Mouse (Mus musculus) cortical plate, adult 2 months (tissue): ENCODE data around the gene Scgb2b11. TPM values are rescaled to one million over a fixed set of nuclear protein-coding genes. Genes with fewer than 3 reads are reported as not detected.
"Not testable (repeated sequence)": the region's sequence is repeated elsewhere in the genome, so short reads cannot be mapped to it uniquely, and the experiment has no call there.

Experiments
- H3K27ac ChIP-seq: fragments of 200-500 bp; 2 replicates; pipeline ENCODE4 v1.5.1; 2012; ENCODE audit warnings: low read length, control low read depth, inconsistent platforms; ENCODE audit not compliant: insufficient read depth
- H3K4me1 ChIP-seq: fragments of 200-500 bp; 2 replicates; pipeline ENCODE4 v1.6.1; 2011; ENCODE audit warnings: low read length; ENCODE audit not compliant: control insufficient read depth, insufficient read depth
- H3K4me3 ChIP-seq: fragments of 200-500 bp; 2 replicates; pipeline ENCODE4 v1.5.1; 2011; ENCODE audit warnings: mild to moderate bottlenecking, low read length, control low read depth; ENCODE audit not compliant: insufficient read depth
- polyA plus RNA-seq: library from polyadenylated mRNA; depleted of rRNA; stranded (reverse); fragments of >200 nt; gene quantifications from 2 replicates; pipeline ENCODE4 v1.2.3, GENCODE M21; 2012; rRNA removed

Gene Scgb2b11
- polyA plus RNA-seq: not detected in 2 replicates

DNA sequence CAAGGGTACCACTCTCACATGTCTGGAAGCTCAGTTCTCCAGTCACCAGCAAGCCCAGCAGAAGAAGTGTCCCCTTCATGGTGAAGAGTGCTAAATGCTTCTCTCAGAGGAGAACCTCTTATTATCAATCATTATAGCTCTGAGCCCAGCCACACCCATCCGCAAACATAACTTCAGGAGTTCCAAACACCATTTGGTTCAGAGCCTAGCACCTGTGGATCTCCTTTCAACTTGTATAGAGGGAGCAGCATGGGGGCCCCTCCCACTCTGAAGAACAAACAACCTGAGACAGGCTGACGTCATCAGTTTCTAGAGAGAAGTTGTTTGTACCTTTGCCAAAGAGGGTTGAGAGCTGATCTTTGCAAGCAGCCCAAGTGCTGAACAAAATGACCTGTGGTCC is at the start of gene Scgb2b11:
TSS of gene Scgb2b11 (minus strand) at position 101 of the 400 bp plus-strand sequence.
- not testable (repeated sequence) for H3K4me1 ChIP-seq, H3K27ac ChIP-seq, H3K4me3 ChIP-seq

DNA sequence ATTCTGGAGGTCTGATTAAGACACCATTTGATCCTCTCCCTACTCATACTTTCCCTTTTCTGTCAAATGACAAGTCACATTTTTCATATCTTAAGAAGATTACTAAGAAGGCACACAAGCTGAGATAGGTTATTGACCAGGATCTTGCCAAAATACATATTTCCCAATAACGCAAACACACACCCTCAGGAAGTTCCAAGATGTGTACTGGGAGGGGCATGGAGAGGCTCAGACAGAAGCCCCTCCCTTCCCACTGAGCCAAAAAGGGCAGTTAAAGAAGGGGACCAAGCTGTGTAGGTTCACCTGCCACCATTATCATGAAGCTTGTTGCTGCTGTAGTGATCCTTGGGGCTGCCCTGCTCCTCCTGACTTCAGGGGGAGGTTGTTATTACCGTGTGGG is 11.6 kb upstream of the Scgb2b11 start, which contains the start of gene Scgb1b11:
TSS of gene Scgb1b11 (plus strand) at position 301 of the 400 bp plus-strand sequence.
- not testable (repeated sequence) for H3K4me1 ChIP-seq, H3K4me3 ChIP-seq, H3K27ac ChIP-seq

Other genes with a start within 250 kb of the Scgb2b11 start
- not detected in 2 replicates for gene Scgb1b10, start 110.3 kb downstream of the Scgb2b11 start, polyA plus RNA-seq
- gene Scgb1b11, start 11.7 kb upstream of the Scgb2b11 start, polyA plus RNA-seq: not detected in 2 replicates
- not detected in 2 replicates for gene Scgb2b12, start 116.1 kb upstream of the Scgb2b11 start, polyA plus RNA-seq
- not detected in 2 replicates for gene Scgb1b12, start 123.0 kb upstream of the Scgb2b11 start, polyA plus RNA-seq
- gene Scgb1b29, start 230.4 kb upstream of the Scgb2b11 start, polyA plus RNA-seq: not detected in 2 replicates